Mouse (Mus musculus) forebrain, embryonic 13.5 days (tissue): ENCODE data around the gene Mrpl48. TPM values are rescaled to one million over a fixed set of nuclear protein-coding genes. Genes with fewer than 3 reads are reported as not detected.

ENCODE experiments used
- ATAC-seq: fragments of 200-750 bp; cut with Nextera tagmentation; 2 replicates; pipeline ENCODE4 v1.8.0; 2017
- H3K27ac ChIP-seq: fragments of 300-500 bp; sonication (generic); 2 replicates; pipeline ENCODE4 v1.5.1; 2015; ENCODE audit warnings: inconsistent platforms, mild to moderate bottlenecking, moderate library complexity
- H3K27me3 ChIP-seq: fragments of 300-500 bp; sonication (generic); 2 replicates; pipeline ENCODE4 v1.6.1; 2015; ENCODE audit warnings: mild to moderate bottlenecking, inconsistent platforms
- H3K36me3 ChIP-seq: fragments of 300-500 bp; sonication (generic); 2 replicates; pipeline ENCODE4 v1.6.1; 2015; ENCODE audit warnings: mild to moderate bottlenecking, inconsistent platforms; ENCODE audit not compliant: poor library complexity, severe bottlenecking
- H3K4me1 ChIP-seq: fragments of 300-500 bp; sonication (generic); 2 replicates; pipeline ENCODE4 v1.6.1; 2015; ENCODE audit warnings: inconsistent platforms
- H3K4me2 ChIP-seq: fragments of 300-500 bp; sonication (generic); 2 replicates; pipeline ENCODE4 v1.6.1; 2015; ENCODE audit warnings: inconsistent platforms, mild to moderate bottlenecking, moderate library complexity
- H3K4me3 ChIP-seq: fragments of 300-500 bp; sonication (generic); 2 replicates; pipeline ENCODE4 v1.5.1; 2015; ENCODE audit warnings: mild to moderate bottlenecking, inconsistent platforms
- H3K9ac ChIP-seq: fragments of 300-500 bp; sonication (generic); 2 replicates; pipeline ENCODE4 v1.6.1; 2015; ENCODE audit warnings: mild to moderate bottlenecking, inconsistent platforms
- H3K9me3 ChIP-seq: fragments of 300-500 bp; sonication (generic); replicated peaks from 2 replicates; pipeline ENCODE4 v1.6.1; 2016; ENCODE audit warnings: inconsistent platforms
- WGBS: fragments of 180-500 bp; shearing (Covaris S2); methylation state at CpG from one replicate; pipeline ENCODE4 v1.1.7; 2015; 5-methylcytosine and 5-hydroxymethylcytosine counted together
- polyA plus RNA-seq: library from polyadenylated mRNA; unstranded; fragments of >200 nt; fragmentation: Nextera tagmentation; extraction: Ambion mirVana; gene quantifications from 2 replicates; pipeline ENCODE4 v1.2.1, GENCODE M21; 2015

Mrpl48 gene
- polyA plus RNA-seq, 1 experiment from 2014 or later = 69.9 TPM

DNA sequence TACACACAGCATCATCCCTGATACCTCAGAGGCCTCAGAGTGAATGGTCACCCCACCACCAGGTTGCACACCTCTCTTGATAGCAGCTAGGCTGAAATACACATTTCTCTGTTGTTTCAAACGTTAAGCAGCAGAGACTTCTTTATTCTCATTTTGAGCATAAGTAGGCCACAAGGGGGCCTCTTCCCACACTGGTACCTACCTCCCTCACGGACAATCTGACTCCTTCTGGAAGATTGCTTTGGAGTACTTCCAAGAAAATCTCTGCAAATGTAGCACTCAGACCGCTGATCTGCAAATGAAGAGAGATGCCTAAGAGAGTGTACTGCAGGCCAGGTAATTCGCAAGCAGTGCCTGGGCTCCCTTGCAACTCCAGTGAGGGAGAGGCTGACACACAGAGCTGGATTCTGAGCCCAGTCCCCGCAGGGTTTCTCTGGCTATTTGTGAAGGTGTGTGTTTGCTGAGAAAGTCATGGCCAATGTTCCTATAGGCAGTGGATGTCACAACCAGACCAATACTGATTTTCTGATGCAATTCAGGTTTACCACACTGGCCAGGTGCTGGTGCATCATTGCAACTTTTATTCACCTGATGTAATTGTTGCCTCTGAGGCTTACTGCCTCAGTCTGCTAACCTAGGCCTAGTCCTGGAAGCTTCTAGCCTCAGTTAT, 57.6 kb downstream of the Mrpl48 start:
- Histone ChIP-seq H3K4me2 (no peak overlapping the region), H3K9me3 (no peaks in the 10 kb centered on the region), H3K9ac (no peak overlapping the region), H3K27ac (no peak overlapping the region), H3K4me1 (peaks cover 9% of the 10 kb centered on the region), H3K4me3 (no peak overlapping the region), H3K27me3 (no peaks in the 10 kb centered on the region), H3K36me3 (peaks cover 20% of the 10 kb centered on the region; the same call in 1 of the 2 replicates)
- ATAC-seq = 0 out of 2 replicates have a peak, but pooled peaks have one; percentile 16
- 55% methylated on average over 5 of the region's 5 CpGs for WGBS

GRCm38 (mm10) chr7:100549796-100550195, 58.3 kb downstream of the Mrpl48 start:
- Histone ChIP-seq H3K4me1 (peaks cover 3% of the 10 kb centered on the region), H3K4me3 (no peak overlapping the region), H3K36me3 (peaks cover 20% of the 10 kb centered on the region; the same call in 1 of the 2 replicates), H3K27me3 (no peaks in the 10 kb centered on the region), H3K27ac (no peak overlapping the region), H3K9ac (no peak overlapping the region), H3K9me3 (no peaks in the 10 kb centered on the region), H3K4me2 (no peak overlapping the region)
- 95% methylated on average over 3 of the region's 3 CpGs for WGBS
- no peak for ATAC-seq

- Histone ChIP-seq H3K27ac (no peak overlapping the region), H3K4me1 (no peaks in the 10 kb centered on the region), H3K4me2 (no peak overlapping the region), H3K36me3 (peaks cover 20% of the 10 kb centered on the region; the same call in 1 of the 2 replicates), H3K27me3 (no peaks in the 10 kb centered on the region), H3K9ac (no peak overlapping the region), H3K4me3 (no peak overlapping the region), H3K9me3 (no peaks in the 10 kb centered on the region)
- ATAC-seq = no peak
- WGBS = 83% methylated on average over 4 of the region's 4 CpGs
Measured at GRCm38 (mm10) chr7:100547631-100548030, 60.5 kb downstream of the Mrpl48 start.

DNA sequence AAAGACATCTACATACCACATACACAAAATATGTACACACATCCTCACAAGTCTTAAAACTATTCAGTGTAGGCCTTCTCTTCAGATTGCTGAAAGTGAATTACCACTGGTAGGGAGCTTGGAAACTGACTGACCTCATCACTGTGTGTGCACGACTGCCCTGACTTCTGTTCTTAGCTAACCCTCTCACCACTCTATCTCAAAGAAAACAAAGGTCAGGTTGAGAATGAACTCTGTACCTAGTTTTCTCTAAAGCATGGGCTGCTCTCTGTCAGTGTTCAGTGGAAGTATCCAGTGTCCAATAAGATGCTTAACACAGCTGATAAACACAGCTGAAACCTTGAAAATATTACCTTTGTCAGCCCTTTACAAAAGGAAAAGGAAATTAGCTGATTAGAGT, 63.7 kb downstream of the Mrpl48 start:
- no peak overlapping the region for H3K9ac ChIP-seq
- no peaks in the 10 kb centered on the region for H3K9me3 ChIP-seq
- no peaks in the 10 kb centered on the region for H3K27me3 ChIP-seq
- peaks cover 24% of the 10 kb centered on the region for H3K36me3 ChIP-seq
- WGBS = 81% methylated on average over 1 of the region's 1 CpGs
- no peak overlapping the region for H3K27ac ChIP-seq
- no peak overlapping the region for H3K4me3 ChIP-seq
- H3K4me2 ChIP-seq = no peak overlapping the region
- H3K4me1 ChIP-seq = no peaks in the 10 kb centered on the region
- ATAC-seq = no peak

DNA sequence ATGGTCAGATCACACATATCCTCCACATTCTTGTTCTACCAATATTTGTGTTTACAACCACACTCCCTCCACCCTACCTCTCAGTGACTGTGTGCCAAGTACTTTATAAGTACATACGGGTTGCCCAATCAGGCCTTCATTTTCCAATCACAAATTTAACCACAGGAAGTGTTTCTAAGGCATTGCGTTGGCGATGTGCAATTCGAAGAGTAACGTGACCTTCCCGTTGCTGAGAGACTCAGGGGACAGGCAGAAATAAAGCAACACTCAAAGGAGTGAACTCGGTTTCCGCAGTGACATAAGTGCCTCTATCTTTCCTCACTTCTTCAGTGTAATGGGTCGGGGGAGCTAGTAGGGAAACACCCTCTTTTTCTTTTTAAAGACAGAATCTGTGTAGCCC, 68.6 kb downstream of the Mrpl48 start:
- Histone ChIP-seq H3K4me3 (no peak overlapping the region), H3K9ac (no peak overlapping the region)
- 94% methylated on average over 9 of the region's 9 CpGs for WGBS

GRCm38 (mm10) chr7:100537519-100537902, 70.6 kb downstream of the Mrpl48 start:
- H3K9me3 ChIP-seq = no peaks in the 10 kb centered on the region
- H3K27me3 ChIP-seq = no peaks in the 10 kb centered on the region
- peaks cover 11% of the 10 kb centered on the region for H3K4me1 ChIP-seq
- no peak for ATAC-seq
- peaks cover 15% of the 10 kb centered on the region for H3K36me3 ChIP-seq
- peak overlapping the region; percentile 87 for H3K27ac ChIP-seq
- peak overlapping the region; percentile 67 for H3K4me2 ChIP-seq
- peak overlapping the region; percentile 71 for H3K4me3 ChIP-seq
- 32% methylated on average over 7 of the region's 7 CpGs for WGBS
- peak overlapping the region; percentile 83 for H3K9ac ChIP-seq

More for the DNA sequence above, 68.6 kb downstream of the Mrpl48 start:
- Histone ChIP-seq H3K4me2 (no peak overlapping the region), H3K27me3 (no peaks in the 10 kb centered on the region), H3K4me1 (peaks cover 11% of the 10 kb centered on the region), H3K9me3 (no peaks in the 10 kb centered on the region), H3K36me3 (peaks cover 15% of the 10 kb centered on the region), H3K27ac (no peak overlapping the region)
- no peak for ATAC-seq

GRCm38 (mm10) chr7:100536804-100537518, 71.1 kb downstream of the Mrpl48 start, which contains the start of gene Coa4:
Coa4 (plus strand) TSS chr7:100537071.
- Histone ChIP-seq H3K9ac (peak within 1 kb of the TSS; percentile 83), H3K36me3 (peaks cover 15% of the 10 kb centered on the region), H3K9me3 (no peaks in the 10 kb centered on the region), H3K27me3 (no peaks in the 10 kb centered on the region), H3K4me1 (peaks cover 11% of the 10 kb centered on the region), H3K27ac (peak within 1 kb of the TSS; percentile 87), H3K4me3 (peak within 1 kb of the TSS; percentile 71), H3K4me2 (peak within 1 kb of the TSS; percentile 67)
- ATAC-seq = peak; percentile 100
- WGBS = under 1% methylated on average over 33 of the region's 33 CpGs

DNA sequence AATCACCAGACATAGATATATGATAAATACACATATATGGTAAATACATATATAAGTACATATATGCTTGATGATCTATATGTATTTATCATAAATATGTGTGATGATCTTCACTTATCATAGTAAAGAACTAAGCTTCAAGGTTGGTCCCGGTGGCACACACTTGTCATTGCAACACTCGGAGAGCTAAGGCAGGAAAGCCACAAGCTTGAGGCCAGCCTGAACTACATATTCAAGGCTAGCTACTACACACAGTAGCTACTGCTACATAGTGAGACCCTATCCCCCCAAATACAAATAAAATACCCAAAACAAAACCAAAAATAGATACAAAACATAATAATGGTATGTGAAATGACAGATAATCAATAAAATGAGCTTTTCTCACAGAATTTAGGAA, 72.3 kb downstream of the Mrpl48 start:
- Histone ChIP-seq H3K4me3 (peak overlapping the region; percentile 71; the same call in 1 of the 2 replicates), H3K4me2 (peak overlapping the region; percentile 67; the same call in 1 of the 2 replicates), H3K9me3 (no peaks in the 10 kb centered on the region), H3K4me1 (peaks cover 11% of the 10 kb centered on the region), H3K27me3 (no peaks in the 10 kb centered on the region), H3K27ac (no peak overlapping the region), H3K36me3 (peaks cover 15% of the 10 kb centered on the region), H3K9ac (no peak overlapping the region)
- 83% methylated on average over 2 of the region's 2 CpGs for WGBS
- ATAC-seq = no peak

- H3K4me1 ChIP-seq = peaks cover 11% of the 10 kb centered on the region
- no peaks in the 10 kb centered on the region for H3K9me3 ChIP-seq
- no peak overlapping the region for H3K4me2 ChIP-seq
- H3K9ac ChIP-seq = no peak overlapping the region
- WGBS = 80% methylated on average over 3 of the region's 3 CpGs
- peaks cover 6% of the 10 kb centered on the region for H3K36me3 ChIP-seq
- no peak overlapping the region for H3K4me3 ChIP-seq
- no peak for ATAC-seq
- H3K27me3 ChIP-seq = no peaks in the 10 kb centered on the region
- H3K27ac ChIP-seq = no peak overlapping the region
Measured at GRCm38 (mm10) chr7:100534216-100534615, 73.9 kb downstream of the Mrpl48 start.

- 84% methylated on average over 2 of the region's 2 CpGs for WGBS
- Histone ChIP-seq H3K36me3 (no peaks in the 10 kb centered on the region), H3K4me3 (no peak overlapping the region), H3K27me3 (no peaks in the 10 kb centered on the region), H3K27ac (no peak overlapping the region), H3K4me1 (peaks cover 11% of the 10 kb centered on the region), H3K9ac (no peak overlapping the region), H3K4me2 (no peak overlapping the region), H3K9me3 (no peaks in the 10 kb centered on the region)
- ATAC-seq = no peak
Measured at GRCm38 (mm10) chr7:100533503-100533902, 74.6 kb downstream of the Mrpl48 start.

GRCm38 (mm10) chr7:100530766-100531165, 77.3 kb downstream of the Mrpl48 start:
- ATAC-seq = no peak
- no peaks in the 10 kb centered on the region for H3K36me3 ChIP-seq
- 96% methylated on average over 5 of the region's 5 CpGs for WGBS
- no peaks in the 10 kb centered on the region for H3K4me1 ChIP-seq
- no peaks in the 10 kb centered on the region for H3K27me3 ChIP-seq
- no peak overlapping the region for H3K4me2 ChIP-seq
- H3K9ac ChIP-seq = no peak overlapping the region
- H3K27ac ChIP-seq = no peak overlapping the region
- no peaks in the 10 kb centered on the region for H3K9me3 ChIP-seq
- H3K4me3 ChIP-seq = no peak overlapping the region

- ATAC-seq = no peak
- Histone ChIP-seq H3K36me3 (no peaks in the 10 kb centered on the region), H3K9ac (no peak overlapping the region), H3K4me3 (no peak overlapping the region), H3K4me2 (no peak overlapping the region), H3K27me3 (no peaks in the 10 kb centered on the region), H3K4me1 (no peaks in the 10 kb centered on the region), H3K9me3 (no peaks in the 10 kb centered on the region), H3K27ac (no peak overlapping the region)
- 79% methylated on average over 8 of the region's 8 CpGs for WGBS
Measured at GRCm38 (mm10) chr7:100524669-100525068, 83.4 kb downstream of the Mrpl48 start.
